Mouse (Mus musculus): ENCODE data around the gene Casp9.

- TF ChIP-seq TAL1 (conservative IDR thresholded peaks at IDR 0.05; ENCODE audit: low read depth, low read length) (no peak), POLR2AphosphoS5 (IDR thresholded peaks at IDR 0.05; ENCODE audit: insufficient replicate concordance, low read depth, low read length) (no peak), CTCF (IDR thresholded peaks at IDR 0.05; ENCODE audit: low read depth, low read length) (no peak), GATA1 (IDR thresholded peaks at IDR 0.05; ENCODE audit: borderline replicate concordance, low read length) (no peak), GATA2 (IDR thresholded peaks at IDR 0.05; ENCODE audit: borderline replicate concordance, low read depth, low read length) (no peak)
Observed at GRCm38 (mm10) chr4:141787046-141787445, 6.4 kb upstream of the Casp9 start.
